Mouse (Mus musculus) kidney, adult 2 months (tissue): ENCODE measurements at regions not wholly inside any gene's neighbourhood (a gene's known extent, or its start where the extent isn't known, plus 50 kb on each side); places are given as distances from the start of the nearest gene placed in this dataset.

Experiments
- DNase-seq: peaks from one replicate; pipeline ENCODE4 v3.0.0; 2021
- H3K27ac ChIP-seq: fragments of 200-500 bp; 2 replicates; pipeline ENCODE4 v1.5.1; 2012; ENCODE audit warnings: low read depth, low read length, control low read depth, inconsistent platforms; ENCODE audit not compliant: insufficient read depth
- H3K27me3 ChIP-seq: fragments of 200-500 bp; replicated peaks from 2 replicates; pipeline ENCODE4 v1.6.1; 2012; ENCODE audit warnings: mild to moderate bottlenecking, moderate library complexity, low read length, inconsistent platforms; ENCODE audit not compliant: control insufficient read depth, insufficient read depth
- H3K36me3 ChIP-seq: fragments of 200-500 bp; 2 replicates; pipeline ENCODE4 v1.6.1; 2012; ENCODE audit warnings: mild to moderate bottlenecking, moderate library complexity, low read length, inconsistent platforms; ENCODE audit not compliant: control insufficient read depth, insufficient read depth
- H3K4me1 ChIP-seq: fragments of 200-500 bp; 2 replicates; pipeline ENCODE4 v1.6.1; 2011; ENCODE audit warnings: low read length; ENCODE audit not compliant: control insufficient read depth, insufficient read depth
- H3K4me3 ChIP-seq: fragments of 200-500 bp; 2 replicates; pipeline ENCODE4 v1.5.1; 2011; ENCODE audit warnings: mild to moderate bottlenecking, low read depth, low read length, control low read depth; ENCODE audit not compliant: insufficient read depth
- CTCF ChIP-seq: fragments of 200-500 bp; conservative IDR thresholded peaks from 2 replicates; pipeline ENCODE4 v1.5.1; 2011; ENCODE audit warnings: low read depth, mild to moderate bottlenecking, control low read depth, low read length, moderate library complexity, mixed read lengths; ENCODE audit not compliant: insufficient read depth, insufficient read length
- POLR2A ChIP-seq: fragments of 200-500 bp; IDR thresholded peaks from one replicate; pipeline ENCODE4 v1.6.1; 2011; ENCODE audit warnings: low read depth, low read length, control low read depth
- WGBS: fragments of 180-500 bp; shearing (Covaris S2); methylation state at CpG from one replicate; pipeline ENCODE4 v1.1.7; 2018; 5-methylcytosine and 5-hydroxymethylcytosine counted together

GRCm38 (mm10) chr1:144300670-144301069 lies 51.6 kb upstream of the Rgs1 start:
- no peak for TF ChIP-seq CTCF
- TF ChIP-seq POLR2A = no peak

More at GRCm38 (mm10) chr1:144300670-144301069, 51.6 kb upstream of the Rgs1 start:
- no peak overlapping the region for H3K27ac ChIP-seq
- no peak overlapping the region for H3K4me3 ChIP-seq
- H3K4me1 ChIP-seq = no peaks in the 10 kb centered on the region
- no peaks in the 10 kb centered on the region for H3K36me3 ChIP-seq
- DNase-seq = no peak
- WGBS = 84% methylated on average over 2 of the region's 2 CpGs
- no peaks in the 10 kb centered on the region for H3K27me3 ChIP-seq
